Mouse (Mus musculus) MEL (cell line): ENCODE results near the gene Akr1c12. TPM values are rescaled to one million over a fixed set of nuclear protein-coding genes. Genes with fewer than 3 reads are reported as not detected.
A peak's percentile ranks its signal among the peaks of the same experiment; 100 is the strongest.

ENCODE experiments used
- DNase-seq: peaks from one replicate; pipeline ENCODE4 v3.0.0; 2011; ENCODE audit warnings: low read depth, low spot score
- H3K27ac ChIP-seq: 2 replicates; pipeline ENCODE4 v1.5.1; 2012; ENCODE audit warnings: low read depth, mild to moderate bottlenecking, control low read depth, low read length, moderate library complexity; ENCODE audit not compliant: control insufficient read depth
- H3K27me3 ChIP-seq, 2 experiments: fragments of 150-350 bp in 1 of 2; sonication (generic) in 1 of 2; 2 replicates each; pipeline ENCODE4 v1.6.1; 2012; ENCODE audit warnings: low read length in 2 of 2, mild to moderate bottlenecking in 2 of 2, improper control_type of control experiment in 1 of 2, moderate library complexity in 1 of 2; ENCODE audit not compliant: insufficient read depth in 2 of 2, control insufficient read depth in 1 of 2
- H3K36me3 ChIP-seq, 2 experiments: 2 replicates each; pipeline ENCODE4 v1.6.1; 2012 to 2014; ENCODE audit warnings: low read length in 2 of 2, improper control_type of control experiment in 1 of 2, inconsistent platforms in 1 of 2, mild to moderate bottlenecking in 1 of 2; ENCODE audit not compliant: insufficient read depth in 2 of 2, control insufficient read depth in 1 of 2
- H3K4me1 ChIP-seq, 2 experiments: fragments of 150-350 bp in 1 of 2; sonication (generic) in 1 of 2; 2 replicates each; pipeline ENCODE4 v1.6.1; 2012; ENCODE audit warnings: low read length in 2 of 2, improper control_type of control experiment in 1 of 2, mild to moderate bottlenecking in 1 of 2; ENCODE audit not compliant: insufficient read depth in 2 of 2, control insufficient read depth in 1 of 2
- H3K4me3 ChIP-seq, 2 experiments: fragments of 150-350 bp in 1 of 2; sonication (generic) in 1 of 2; 2 replicates each; pipeline ENCODE4 v1.5.1; 2012; ENCODE audit warnings: low read depth in 2 of 2, low read length in 2 of 2, mild to moderate bottlenecking in 2 of 2, moderate library complexity in 2 of 2, control low read depth in 1 of 2, improper control_type of control experiment in 1 of 2; ENCODE audit not compliant: control insufficient read depth in 1 of 2, insufficient read depth in 1 of 2
- H3K79me2 ChIP-seq: 2 replicates; pipeline ENCODE4 v1.6.1; 2012; ENCODE audit warnings: mild to moderate bottlenecking, low read length, moderate library complexity; ENCODE audit not compliant: control insufficient read depth, poor library complexity, insufficient read depth
- H3K9ac ChIP-seq: 2 replicates; pipeline ENCODE4 v1.6.1; 2012; ENCODE audit warnings: low read depth, mild to moderate bottlenecking, control low read depth, low read length, moderate library complexity; ENCODE audit not compliant: control insufficient read depth, poor library complexity, severe bottlenecking
- H3K9me3 ChIP-seq: fragments of 150-350 bp; sonication (generic); replicated peaks from 2 replicates; pipeline ENCODE4 v1.6.1; 2012; ENCODE audit warnings: mild to moderate bottlenecking, low read length, improper control_type of control experiment, moderate library complexity; ENCODE audit not compliant: insufficient read depth
- CTCF ChIP-seq, 3 experiments: IDR thresholded peaks in 2 of 3; conservative IDR thresholded peaks in 1 of 3; 2 replicates each; pipeline ENCODE4 v1.5.1; 2011 to 2012; ENCODE audit warnings: low read length in 3 of 3, low read depth in 2 of 3, mild to moderate bottlenecking in 2 of 3, improper control_type of control experiment in 1 of 3, inconsistent platforms in 1 of 3, mixed read lengths in 1 of 3, moderate library complexity in 1 of 3; ENCODE audit not compliant: control insufficient read depth in 1 of 3, insufficient read depth in 1 of 3, poor library complexity in 1 of 3, severe bottlenecking in 1 of 3
- E2F4 ChIP-seq: IDR thresholded peaks from 2 replicates; pipeline ENCODE4 v1.6.1; 2011; ENCODE audit warnings: low read depth, low read length, improper control_type of control experiment, borderline replicate concordance
- ELF1 ChIP-seq: IDR thresholded peaks from 2 replicates; pipeline ENCODE4 v1.6.1; 2014; ENCODE audit warnings: low read depth, mild to moderate bottlenecking, inconsistent platforms, low read length, improper control_type of control experiment, moderate library complexity
- ETS1 ChIP-seq: IDR thresholded peaks from 2 replicates; pipeline ENCODE4 v1.6.1; 2012; ENCODE audit warnings: low read depth, mild to moderate bottlenecking, inconsistent platforms, low read length, improper control_type of control experiment, moderate library complexity
- GATA1 ChIP-seq: IDR thresholded peaks from 2 replicates; pipeline ENCODE4 v1.6.1; 2011; ENCODE audit warnings: low read depth, low read length, improper control_type of control experiment
- HCFC1 ChIP-seq: IDR thresholded peaks from 2 replicates; pipeline ENCODE4 v1.6.1; 2012; ENCODE audit warnings: low read depth, mild to moderate bottlenecking, inconsistent platforms, low read length, improper control_type of control experiment, moderate library complexity
- JUND ChIP-seq: IDR thresholded peaks from 2 replicates; pipeline ENCODE4 v1.6.1; 2011; ENCODE audit warnings: low read depth, mild to moderate bottlenecking, improper control_type of control experiment, low read length
- KAT2A ChIP-seq: conservative IDR thresholded peaks from 2 replicates; pipeline ENCODE4 v1.6.1; 2012; ENCODE audit warnings: low read depth, low read length, improper control_type of control experiment, inconsistent platforms
- MYC ChIP-seq: IDR thresholded peaks from 2 replicates; pipeline ENCODE4 v1.6.1; 2011; ENCODE audit warnings: low read depth, mild to moderate bottlenecking, low read length, improper control_type of control experiment, moderate library complexity
- NELFE ChIP-seq: IDR thresholded peaks from 2 replicates; pipeline ENCODE4 v1.6.1; 2011; ENCODE audit warnings: low read depth, low read length, improper control_type of control experiment
- NRF1 ChIP-seq: IDR thresholded peaks from 2 replicates; pipeline ENCODE4 v1.6.1; 2014; ENCODE audit warnings: low read depth, mild to moderate bottlenecking, inconsistent platforms, low read length, improper control_type of control experiment, moderate library complexity; ENCODE audit not compliant: poor library complexity, insufficient read depth, severe bottlenecking
- POLR2A ChIP-seq, 2 experiments: IDR thresholded peaks; 2 replicates each; pipeline ENCODE4 v1.6.1; 2011 to 2012; ENCODE audit warnings: low read length in 2 of 2, mild to moderate bottlenecking in 2 of 2, control low read depth in 1 of 2, improper control_type of control experiment in 1 of 2, low read depth in 1 of 2, moderate library complexity in 1 of 2; ENCODE audit not compliant: control insufficient read depth in 1 of 2, insufficient read depth in 1 of 2, poor library complexity in 1 of 2
- POLR2AphosphoS2 ChIP-seq: IDR thresholded peaks from 2 replicates; pipeline ENCODE4 v1.6.1; 2011; ENCODE audit warnings: low read length, improper control_type of control experiment
- POLR2AphosphoS5 ChIP-seq: IDR thresholded peaks from 2 replicates; pipeline ENCODE4 v1.6.1; 2012; ENCODE audit warnings: low read depth, borderline replicate concordance, mild to moderate bottlenecking, inconsistent platforms, low read length, moderate library complexity, mixed read lengths
- RAD21 ChIP-seq: IDR thresholded peaks from 2 replicates; pipeline ENCODE4 v1.6.1; 2011; ENCODE audit warnings: mild to moderate bottlenecking, low read depth, low read length, improper control_type of control experiment
- RCOR1 ChIP-seq: IDR thresholded peaks from 2 replicates; pipeline ENCODE4 v1.6.1; 2012; ENCODE audit warnings: low read depth, mild to moderate bottlenecking, inconsistent platforms, low read length, improper control_type of control experiment
- SMC3 ChIP-seq: IDR thresholded peaks from 2 replicates; pipeline ENCODE4 v1.6.1; 2011; ENCODE audit warnings: low read depth, low read length, improper control_type of control experiment
- TAL1 ChIP-seq: IDR thresholded peaks from 2 replicates; pipeline ENCODE4 v1.6.1; 2012; ENCODE audit warnings: mild to moderate bottlenecking, inconsistent platforms, low read length, moderate library complexity, mixed read lengths
- ZC3H11A ChIP-seq: IDR thresholded peaks from 2 replicates; pipeline ENCODE4 v1.6.1; 2012; ENCODE audit warnings: low read depth, mild to moderate bottlenecking, inconsistent platforms, low read length, improper control_type of control experiment
- ZKSCAN1 ChIP-seq: IDR thresholded peaks from 2 replicates; pipeline ENCODE4 v1.6.1; 2012; ENCODE audit warnings: low read depth, mild to moderate bottlenecking, inconsistent platforms, low read length, improper control_type of control experiment, moderate library complexity
- ZMIZ1 ChIP-seq: IDR thresholded peaks from 2 replicates; pipeline ENCODE4 v1.6.1; 2012; ENCODE audit warnings: low read depth, mild to moderate bottlenecking, inconsistent platforms, low read length, improper control_type of control experiment, moderate library complexity
- ZNF384 ChIP-seq: IDR thresholded peaks from 2 replicates; pipeline ENCODE4 v1.6.1; 2012; ENCODE audit warnings: low read depth, mild to moderate bottlenecking, inconsistent platforms, low read length, improper control_type of control experiment
- polyA plus RNA-seq, 2 experiments: library from polyadenylated mRNA; stranded (reverse) in 1 of 2; unstranded in 1 of 2; fragments of >175 nt in 1 of 2; fragments of >200 nt in 1 of 2; gene quantifications; 2 replicates each; pipeline versions ENCODE4 v1.2.1 to v1.2.4; 2012; ENCODE audit warnings: low replicate concordance in 2 of 2, low read depth in 1 of 2; ENCODE audit not compliant: insufficient read length in 2 of 2, insufficient read depth in 1 of 2, missing spikeins in 1 of 2
- total RNA-seq: library from RNA; depleted of rRNA; stranded (reverse); fragments of 300-350 nt; gene quantifications from 2 replicates; pipeline ENCODE4 v1.2.3, GENCODE M21; 2012

Akr1c12 gene
- total and polyA plus RNA-seq, 3 experiments: 0.42 to 0.45 TPM; not detected in 1

DNA sequence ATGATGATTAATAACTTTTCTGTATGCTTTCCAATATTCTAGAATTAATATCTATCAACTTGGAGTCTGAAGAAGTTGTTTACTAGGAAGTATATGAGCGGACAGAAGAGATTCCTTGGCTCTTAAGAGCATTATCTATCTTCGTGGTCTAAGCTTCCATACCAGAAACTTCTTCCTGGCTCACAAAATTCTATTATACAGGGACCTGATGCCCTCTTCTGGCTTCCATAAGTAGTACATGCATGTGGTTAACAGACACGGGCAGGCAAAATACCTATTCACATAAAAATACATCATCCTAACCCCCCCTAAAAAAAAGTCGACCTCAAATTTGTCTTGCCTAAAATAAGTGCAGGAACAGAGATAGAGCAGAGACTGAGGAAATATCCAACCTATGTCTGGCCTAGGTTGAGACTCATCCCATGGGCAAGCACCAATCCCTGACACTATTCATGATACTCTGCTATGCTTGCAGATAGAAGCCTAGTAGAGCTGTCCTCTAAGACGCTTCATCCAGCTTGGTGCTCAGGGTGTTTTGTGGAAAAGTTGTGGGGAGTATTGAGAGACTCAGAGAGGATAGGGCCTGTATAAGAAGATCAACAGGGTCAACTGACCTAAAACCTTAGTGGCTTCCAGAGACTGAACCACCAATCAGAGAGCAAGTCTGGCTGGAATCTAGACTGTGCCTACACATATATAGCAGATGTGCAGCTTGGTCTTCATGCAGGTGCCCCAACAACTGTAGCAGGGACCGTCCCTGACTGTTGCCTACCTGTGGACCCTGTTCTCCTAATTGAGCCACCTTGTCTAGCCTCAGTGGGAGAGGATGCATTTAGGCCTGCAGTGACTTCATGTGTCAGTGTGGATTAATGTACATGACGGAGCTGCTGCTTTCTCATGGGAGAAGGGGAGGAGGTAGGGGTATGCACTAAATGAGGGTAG is 2.5 kb upstream of the Akr1c12 start:
- Histone ChIP-seq H3K27me3 (no peaks in the 10 kb centered on the region), H3K27ac (no peak overlapping the region), H3K4me3 (no peak overlapping the region), H3K9ac (no peak overlapping the region), H3K4me1 (no peaks in the 10 kb centered on the region), H3K36me3 (no peaks in the 10 kb centered on the region), H3K79me2 (no peaks in the 10 kb centered on the region), H3K9me3 (no peaks in the 10 kb centered on the region)
- peak in 2 of 3 experiments; percentile 12 to 58; a peak in 2 of 6 replicates for TF ChIP-seq CTCF (IDR thresholded peaks at IDR 0.05 in 2 of 3, conservative IDR thresholded peaks at IDR 0.05 in 1 of 3; ENCODE audit: control insufficient read depth in 1 of 3, insufficient read depth in 1 of 3, low read depth in 2 of 3, low read length in 3 of 3, poor library complexity in 1 of 3, severe bottlenecking in 1 of 3)
- TF ChIP-seq ZMIZ1: no peak
- no peak for TF ChIP-seq POLR2AphosphoS5
- peak; percentile 30; the same call in 1 of the 2 replicates for TF ChIP-seq ZC3H11A
- TF ChIP-seq ZNF384: no peak
- peak; percentile 62 for TF ChIP-seq RAD21
- TF ChIP-seq SMC3: peak; percentile 58
- DNase-seq: peak; percentile 37

DNA sequence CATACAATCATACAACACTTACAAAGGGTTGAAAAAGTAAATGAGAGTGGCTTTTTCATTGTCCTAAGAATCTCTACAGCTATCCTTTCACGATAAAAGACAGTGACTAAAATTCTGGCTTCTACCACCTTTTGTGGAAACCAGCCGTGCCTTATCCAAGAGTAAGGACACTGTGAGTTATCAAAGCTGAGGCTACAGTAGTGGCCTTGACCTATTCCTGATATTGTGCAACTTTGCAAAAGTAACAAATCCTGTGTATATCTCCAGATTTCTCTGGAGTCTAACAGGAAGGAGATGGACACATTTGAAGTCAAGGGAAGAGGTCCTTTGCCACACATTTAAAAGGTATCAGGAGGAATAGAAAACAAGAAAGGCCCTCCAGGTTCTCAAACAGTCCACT is 1.7 kb downstream of the Akr1c12 start:
- H3K4me3 ChIP-seq: no peak overlapping the region
- no peaks in the 10 kb centered on the region for H3K27me3 ChIP-seq
- TF ChIP-seq ETS1 (no peak), ELF1 (no peak), POLR2A (IDR thresholded peaks at IDR 0.05; ENCODE audit: control insufficient read depth in 1 of 2, insufficient read depth in 1 of 2, low read depth in 1 of 2, low read length in 2 of 2, poor library complexity in 1 of 2) (no peak), GATA1 (no peak), ZC3H11A (no peak), ZKSCAN1 (no peak), E2F4 (no peak)
- H3K4me1 ChIP-seq: no peaks in the 10 kb centered on the region
- no peaks in the 10 kb centered on the region for H3K79me2 ChIP-seq
- no peak overlapping the region for H3K9ac ChIP-seq
- no peak for DNase-seq
- no peaks in the 10 kb centered on the region for H3K9me3 ChIP-seq
- no peak overlapping the region for H3K27ac ChIP-seq
- H3K36me3 ChIP-seq: no peaks in the 10 kb centered on the region

DNA sequence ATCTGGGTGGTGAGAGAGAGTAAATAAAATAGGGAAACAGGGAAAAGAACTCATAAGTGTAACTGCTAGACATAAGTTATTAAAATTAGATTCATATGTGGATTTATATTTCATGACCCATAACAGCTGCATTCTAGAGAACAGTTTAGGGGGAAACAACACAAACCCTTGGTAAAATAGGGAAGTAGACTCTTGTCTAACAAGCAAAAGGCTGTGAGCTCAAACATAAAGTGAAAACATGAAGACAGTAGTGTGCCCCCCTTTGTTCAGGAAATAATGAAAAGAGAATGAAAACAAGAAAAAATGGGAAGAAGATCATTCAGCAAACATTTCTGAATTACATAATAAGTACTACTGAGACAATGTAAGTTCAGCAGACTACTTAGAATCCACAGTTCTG is 8.4 kb downstream of the Akr1c12 start:
- Histone ChIP-seq H3K9ac (no peak overlapping the region), H3K4me3 (no peak overlapping the region), H3K4me1 (no peaks in the 10 kb centered on the region), H3K9me3 (no peaks in the 10 kb centered on the region), H3K27me3 (no peaks in the 10 kb centered on the region), H3K79me2 (no peaks in the 10 kb centered on the region), H3K27ac (no peak overlapping the region), H3K36me3 (no peaks in the 10 kb centered on the region)
- TF ChIP-seq GATA1 (no peak), ETS1 (no peak), JUND (no peak), MYC (no peak), KAT2A (no peak), NELFE (no peak), NRF1 (no peak), RCOR1 (no peak), HCFC1 (no peak), TAL1 (no peak), ZC3H11A (no peak), POLR2AphosphoS5 (no peak), ZMIZ1 (no peak), POLR2AphosphoS2 (no peak)
- peak; percentile 13 for DNase-seq
